ENCODE assay signal across 18 mouse cellular contexts in genomic region chr15:25693708-25694107, GRCm38 (mm10).
DNase-seq lines count a peak whose midpoint lies in the region; ATAC-seq and TF ChIP-seq lines count a peak whose summit lies in the region.
"Had no signal": no experiment of that assay in that cellular context is flagged by ENCODE, and none has a peak within 500 bp of the region (broad histone marks: within the 10 kb centered on the region; RNA-seq: fewer than 3 reads in every experiment).

No protein-coding gene starts in this region.

- no peak for ATAC-seq in kidney, embryonic 16.5 days (ENCODE audit: low FRiP score, low TSS enrichment)
- no peak for ATAC-seq in embryonic facial prominence, embryonic 14.5 days (ENCODE audit: low read depth)
- ATAC-seq: hindbrain, postnatal 0 days had no signal

- DNase-seq in kidney, adult 18-20 months: peak; percentile 42
- DNase-seq in testis, postnatal 14 days (ENCODE audit: low spot score): no peak
- DNase-seq in embryonic facial prominence, embryonic 14.5 days (ENCODE audit: low spot score): no peak
- DNase-seq in frontal cortex, adult 2 months (ENCODE audit: extremely low spot score in 1 of 2, low spot score in 1 of 2): no peak
- no peak for DNase-seq in urinary bladder, postnatal 14 days (ENCODE audit: low spot score)
- DNase-seq: gastrocnemius, postnatal 36 days; heart, postnatal 14 days; lung, embryonic 14.5 days; midbrain, embryonic 14.5 days; right cerebral cortex, adult 18-20 months; thymus, postnatal 4 days had no signal

- no peaks in the 10 kb centered on the region for H3K9me3 ChIP-seq in kidney, embryonic 16.5 days (ENCODE audit: low read length)
- no peaks in the 10 kb centered on the region for H3K9me3 ChIP-seq in embryonic facial prominence, embryonic 14.5 days (ENCODE audit: control insufficient read depth, low read length)
- H3K9me3 ChIP-seq: heart, embryonic 10.5 days; limb, embryonic 13.5 days; stomach, embryonic 15.5 days had no signal

- H3K27me3 ChIP-seq in kidney, embryonic 16.5 days (ENCODE audit: insufficient read depth, low read length): no peaks in the 10 kb centered on the region
- H3K27me3 ChIP-seq in testis, adult 2 months (ENCODE audit: control insufficient read depth, insufficient read depth, low read length): no peaks in the 10 kb centered on the region
- H3K27me3 ChIP-seq in embryonic facial prominence, embryonic 14.5 days (replicated peaks; ENCODE audit: control insufficient read depth, insufficient read depth, low read length): no peaks in the 10 kb centered on the region
- H3K27me3 ChIP-seq: limb, embryonic 13.5 days; stomach, embryonic 15.5 days had no signal

- H3K4me2 ChIP-seq in kidney, embryonic 16.5 days (replicated peaks; ENCODE audit: low read depth, low read length): no peak overlapping the region
- no peak overlapping the region for H3K4me2 ChIP-seq in embryonic facial prominence, embryonic 14.5 days (ENCODE audit: low read depth, low read length)
- H3K4me2 ChIP-seq: limb, embryonic 13.5 days; lung, embryonic 14.5 days; stomach, embryonic 15.5 days had no signal

- TF ChIP-seq POLR2A in testis, adult 2 months (IDR thresholded peaks at IDR 0.05; ENCODE audit: control insufficient read depth, low read depth, low read length): no peak

- H3K36me3 ChIP-seq in kidney, embryonic 16.5 days (ENCODE audit: insufficient read depth, low read length): no peaks in the 10 kb centered on the region
- H3K36me3 ChIP-seq in testis, adult 2 months (ENCODE audit: control insufficient read depth, insufficient read depth, low read length): no peaks in the 10 kb centered on the region
- no peaks in the 10 kb centered on the region for H3K36me3 ChIP-seq in embryonic facial prominence, embryonic 14.5 days (ENCODE audit: control insufficient read depth, insufficient read depth, low read length)
- H3K36me3 ChIP-seq: heart, embryonic 10.5 days; limb, embryonic 13.5 days; stomach, embryonic 15.5 days had no signal

- 74% methylated on average over 11 of the region's 11 CpGs for WGBS in kidney, embryonic 16.5 days
- WGBS in embryonic facial prominence, embryonic 14.5 days: 66% methylated on average over 11 of the region's 11 CpGs

- peaks cover 38% of the 10 kb centered on the region for H3K4me1 ChIP-seq in kidney, embryonic 16.5 days (ENCODE audit: insufficient read depth, low read length)
- H3K4me1 ChIP-seq in testis, adult 2 months (ENCODE audit: control insufficient read depth, insufficient read depth, low read length): peaks cover 4% of the 10 kb centered on the region
- H3K4me1 ChIP-seq in embryonic facial prominence, embryonic 14.5 days (ENCODE audit: control insufficient read depth, insufficient read depth, low read length): peaks cover 33% of the 10 kb centered on the region

- H3K4me3 ChIP-seq in kidney, embryonic 16.5 days (ENCODE audit: low read length): no peak overlapping the region
- no peak overlapping the region for H3K4me3 ChIP-seq in testis, adult 2 months (ENCODE audit: control insufficient read depth, low read depth, low read length)
- no peak overlapping the region for H3K4me3 ChIP-seq in embryonic facial prominence, embryonic 14.5 days (ENCODE audit: low read depth, low read length)
- H3K4me3 ChIP-seq: erythroblast, embryonic 14.5 days; heart, embryonic 10.5 days; limb, embryonic 13.5 days; stomach, embryonic 15.5 days had no signal

- H3K9ac ChIP-seq in kidney, embryonic 16.5 days (replicated peaks; ENCODE audit: low read length): no peak overlapping the region; the same call in 1 of the 2 replicates
- no peak overlapping the region for H3K9ac ChIP-seq in embryonic facial prominence, embryonic 14.5 days (ENCODE audit: low read depth, low read length)
- H3K9ac ChIP-seq: limb, embryonic 13.5 days; lung, embryonic 14.5 days; stomach, embryonic 15.5 days had no signal

- no peak overlapping the region for H3K27ac ChIP-seq in kidney, embryonic 16.5 days (ENCODE audit: low read length)
- 0 out of 2 replicates have a peak overlapping the region, but pooled peaks have one; percentile 17 for H3K27ac ChIP-seq in testis, adult 2 months (ENCODE audit: control insufficient read depth, insufficient read depth, low read depth, low read length)
- peak overlapping the region; percentile 31; the same call in 1 of the 2 replicates for H3K27ac ChIP-seq in embryonic facial prominence, embryonic 14.5 days (replicated peaks; ENCODE audit: low read depth, low read length)
- H3K27ac ChIP-seq: heart, embryonic 10.5 days; hindbrain, postnatal 0 days; limb, embryonic 13.5 days; stomach, embryonic 15.5 days had no signal

- no peak for TF ChIP-seq CTCF in testis, adult 2 months (IDR thresholded peaks at IDR 0.05; ENCODE audit: control insufficient read depth, insufficient read depth, insufficient replicate concordance, low read depth, low read length)
